In genomic region chr11:58352681-58353548, GRCm38 (mm10) we compare ENCODE assay signal across 10 mouse cellular contexts. TPM values are rescaled to one million over a fixed set of nuclear protein-coding genes. Genes with fewer than 3 reads are reported as not detected.
DNase-seq lines count a peak whose midpoint lies in the region; ATAC-seq and TF ChIP-seq lines count a peak whose summit lies in the region.
"Had no signal": no experiment of that assay in that cellular context is flagged by ENCODE, and none has a peak within 500 bp of the region (broad histone marks: within the 10 kb centered on the region; RNA-seq: fewer than 3 reads in every experiment).

No protein-coding gene starts in this region.

- H3K4me3 ChIP-seq in gastrocnemius, adult 2 months: no peak overlapping the region
- no peak overlapping the region for H3K4me3 ChIP-seq in kidney, embryonic 14.5 days (ENCODE audit: low read length)
- H3K4me3 ChIP-seq: myocyte had no signal

- H3K4me2 ChIP-seq in kidney, embryonic 14.5 days (replicated peaks; ENCODE audit: low read depth, low read length): no peak overlapping the region

- ATAC-seq in kidney, embryonic 14.5 days (ENCODE audit: low FRiP score, low TSS enrichment): no peak

- no peak overlapping the region for H3K9ac ChIP-seq in kidney, embryonic 14.5 days (ENCODE audit: low read depth, low read length)

- H3K4me1 ChIP-seq in kidney, embryonic 14.5 days (ENCODE audit: control insufficient read depth, insufficient read depth, low read length): no peaks in the 10 kb centered on the region

- H3K36me3 ChIP-seq in kidney, embryonic 14.5 days (ENCODE audit: control insufficient read depth, insufficient read depth, low read length): no peaks in the 10 kb centered on the region; the same call in 1 of the 2 replicates

- 52% methylated on average over 7 of the region's 7 CpGs for WGBS in kidney, embryonic 14.5 days

- intact Hi-C loops in gastrocnemius, adult 2 months (cut with DNase I): no loop called here

- no peak overlapping the region for H3K27ac ChIP-seq in gastrocnemius, adult 2 months
- H3K27ac ChIP-seq in kidney, embryonic 14.5 days (ENCODE audit: low read depth, low read length): no peak overlapping the region

- H3K9me3 ChIP-seq in kidney, embryonic 14.5 days (ENCODE audit: control insufficient read depth, low read length): no peaks in the 10 kb centered on the region

- H3K27me3 ChIP-seq in kidney, embryonic 14.5 days (ENCODE audit: control insufficient read depth, insufficient read depth, low read length): no peaks in the 10 kb centered on the region

- no peak for DNase-seq in gastrocnemius, adult 2 months
- DNase-seq in gastrocnemius, postnatal 10 days: no peak
- DNase-seq in urinary bladder, postnatal 14 days (ENCODE audit: low spot score): peak; percentile 20
- DNase-seq in urinary bladder, postnatal 10 days (ENCODE audit: low spot score): no peak
- DNase-seq in liver: peak; percentile 83
- DNase-seq in cerebellum, adult 9-10 months: no peak
- DNase-seq in adrenal gland, adult (ENCODE audit: inconsistent age in 2 of 2, low spot score in 1 of 2): no peak

- peak; percentile 38 for TF ChIP-seq CTCF in gastrocnemius, adult 2 months (IDR thresholded peaks at IDR 0.05)

RNA-seq across cellular contexts. Expression of gene Sh3bp5l, which starts 22.4 kb away (rescaled TPM):
- 10 to 100 TPM; 21.2 to 23.5 TPM for total RNA-seq in gastrocnemius, adult 2 months (2021)
- 10 to 100 TPM; 28.0 to 30.3 TPM for total RNA-seq in gastrocnemius, postnatal 10 days (2021)
- polyA plus RNA-seq in kidney, embryonic 14.5 days (2014; fragmentation: Nextera tagmentation; extraction: Ambion mirVana): 17.0 and 27.5 TPM in 2 replicates

RNA-seq across cellular contexts. Expression of gene Zfp672, which starts 22.8 kb away (rescaled TPM):
- 10 to 100 TPM; 43.1 to 44.6 TPM for total RNA-seq in gastrocnemius, adult 2 months (2021)
- 10 to 100 TPM; 31.0 to 41.3 TPM for total RNA-seq in gastrocnemius, postnatal 10 days (2021)
- 34.4 and 34.5 TPM in 2 replicates for polyA plus RNA-seq in kidney, embryonic 14.5 days (2014; fragmentation: Nextera tagmentation; extraction: Ambion mirVana)

RNA-seq across cellular contexts. Expression of gene Lypd8, which starts 25.9 kb away (rescaled TPM):
- not detected for total RNA-seq in gastrocnemius, adult 2 months (2021)
- not detected for total RNA-seq in gastrocnemius, postnatal 10 days (2021)
- not detected in 2 replicates for polyA plus RNA-seq in kidney, embryonic 14.5 days (2014; fragmentation: Nextera tagmentation; extraction: Ambion mirVana)
- total RNA-seq: layer of hippocampus, postnatal 10 days had no signal
- polyA plus RNA-seq: myocyte had no signal

RNA-seq across cellular contexts. Expression of gene Zfp692, which starts 46.0 kb away (rescaled TPM):
- 1 to 10 TPM; 4.1 to 5.0 TPM for total RNA-seq in gastrocnemius, adult 2 months (2021)
- 1 to 10 TPM; 3.5 to 5.3 TPM for total RNA-seq in gastrocnemius, postnatal 10 days (2021)
- 19.3 and 23.1 TPM in 2 replicates for polyA plus RNA-seq in kidney, embryonic 14.5 days (2014; fragmentation: Nextera tagmentation; extraction: Ambion mirVana)

Comparison
In these comparisons a context has a peak if more than half of its experiments do, and no peak if none do; other contexts are left out.
1. DNase-seq: peak in urinary bladder, postnatal 14 days (single experiment) and liver (single experiment); none in gastrocnemius, adult 2 months (single experiment), gastrocnemius, postnatal 10 days (single experiment), urinary bladder, postnatal 10 days (single experiment), cerebellum, adult 9-10 months (single experiment) and adrenal gland, adult (0 of 2).